Mouse (Mus musculus) lung, adult 2 months (tissue): ENCODE results near the gene Ccdc51.

Experiments
- CTCF ChIP-seq: fragments of 200-500 bp; IDR thresholded peaks from 2 replicates; pipeline ENCODE4 v1.5.1; 2011; ENCODE audit warnings: mild to moderate bottlenecking, low read length, control low read depth; ENCODE audit not compliant: insufficient read depth
- POLR2A ChIP-seq: fragments of 200-500 bp; IDR thresholded peaks from 2 replicates; pipeline ENCODE4 v1.6.1; 2011; ENCODE audit warnings: low read depth, mild to moderate bottlenecking, control low read depth, low read length, borderline replicate concordance; ENCODE audit errors: extremely low read depth

GRCm38 (mm10) chr9:109128211-109128610 is 45.9 kb downstream of the Ccdc51 start:
- TF ChIP-seq CTCF (no peak; the same call in 1 of the 2 replicates), POLR2A (no peak)
